Mouse (Mus musculus) thymus, adult 2 months (tissue): ENCODE results near the gene Chd3. TPM values are rescaled to one million over a fixed set of nuclear protein-coding genes. Genes with fewer than 3 reads are reported as not detected.
A peak's percentile ranks its signal among the peaks of the same experiment; 100 is the strongest.

Source experiments
- DNase-seq: peaks from one replicate; pipeline ENCODE4 v3.0.0; 2021
- H3K27ac ChIP-seq: fragments of 200-500 bp; 2 replicates; pipeline ENCODE4 v1.5.1; 2012; ENCODE audit warnings: low read length, control low read depth; ENCODE audit not compliant: control insufficient read depth, insufficient read depth
- H3K27me3 ChIP-seq: fragments of 200-500 bp; 2 replicates; pipeline ENCODE4 v1.6.1; 2012; ENCODE audit warnings: mild to moderate bottlenecking, low read length, moderate library complexity, mixed read lengths; ENCODE audit not compliant: control insufficient read depth, insufficient read depth
- H3K36me3 ChIP-seq: fragments of 200-500 bp; 2 replicates; pipeline ENCODE4 v1.6.1; 2012; ENCODE audit warnings: mild to moderate bottlenecking, low read length, moderate library complexity; ENCODE audit not compliant: control insufficient read depth, insufficient read depth
- H3K4me1 ChIP-seq: fragments of 200-500 bp; replicated peaks from 2 replicates; pipeline ENCODE4 v1.6.1; 2012; ENCODE audit warnings: low read length; ENCODE audit not compliant: control insufficient read depth, insufficient read depth
- H3K4me3 ChIP-seq: fragments of 200-500 bp; 2 replicates; pipeline ENCODE4 v1.5.1; 2012; ENCODE audit warnings: mild to moderate bottlenecking, low read length, control low read depth, moderate library complexity; ENCODE audit not compliant: control insufficient read depth, insufficient read depth
- CTCF ChIP-seq: fragments of 200-500 bp; IDR thresholded peaks from 2 replicates; pipeline ENCODE4 v1.5.1; 2012; ENCODE audit warnings: mild to moderate bottlenecking, control low read depth, low read length, moderate library complexity, borderline replicate concordance; ENCODE audit not compliant: control insufficient read depth, poor library complexity, insufficient read depth; ENCODE audit errors: extremely low read depth
- POLR2A ChIP-seq: fragments of 200-500 bp; IDR thresholded peaks from 2 replicates; pipeline ENCODE4 v1.6.1; 2012; ENCODE audit warnings: mild to moderate bottlenecking, low read length, control low read depth, moderate library complexity; ENCODE audit not compliant: control insufficient read depth, poor library complexity, insufficient read depth; ENCODE audit errors: extremely low read depth
- WGBS: fragments of 180-500 bp; shearing (Covaris S2); methylation state at CpG from one replicate; pipeline ENCODE4 v1.1.7; 2018; 5-methylcytosine and 5-hydroxymethylcytosine counted together
- polyA plus RNA-seq: library from polyadenylated mRNA; depleted of rRNA; stranded (reverse); fragments of >200 nt; gene quantifications from 2 replicates; pipeline ENCODE4 v1.2.3, GENCODE M21; 2012

Gene Chd3
- polyA plus RNA-seq, 1 experiment = 280 TPM

- TF ChIP-seq POLR2A (no peak), CTCF (no peak)
- H3K4me1 ChIP-seq = peaks cover 18% of the 10 kb centered on the region
- no peak overlapping the region for H3K27ac ChIP-seq
- H3K27me3 ChIP-seq = no peaks in the 10 kb centered on the region
- no peaks in the 10 kb centered on the region for H3K36me3 ChIP-seq
- WGBS = 97% methylated on average over 16 of the region's 16 CpGs
- DNase-seq = no peak
- no peak overlapping the region for H3K4me3 ChIP-seq
Measured at GRCm38 (mm10) chr11:69373223-69373965, 4.2 kb upstream of the Chd3 start.

GRCm38 (mm10) chr11:69372780-69373170 lies 3.6 kb upstream of the Chd3 start:
- Histone ChIP-seq H3K27me3 (no peaks in the 10 kb centered on the region), H3K36me3 (no peaks in the 10 kb centered on the region), H3K4me1 (peaks cover 24% of the 10 kb centered on the region), H3K4me3 (no peak overlapping the region), H3K27ac (no peak overlapping the region)
- DNase-seq = no peak
- TF ChIP-seq CTCF (no peak), POLR2A (no peak)
- 65% methylated on average over 3 of the region's 3 CpGs for WGBS

GRCm38 (mm10) chr11:69372056-69372779 lies 3.0 kb upstream of the Chd3 start:
- WGBS = 19% methylated on average over 12 of the region's 12 CpGs
- DNase-seq = peak; percentile 19
- Histone ChIP-seq H3K4me1 (peaks cover 29% of the 10 kb centered on the region), H3K27me3 (no peaks in the 10 kb centered on the region), H3K27ac (peak overlapping the region; percentile 62), H3K4me3 (no peak overlapping the region), H3K36me3 (no peaks in the 10 kb centered on the region)
- TF ChIP-seq CTCF (no peak), POLR2A (no peak)

GRCm38 (mm10) chr11:69371601-69372000 lies 2.4 kb upstream of the Chd3 start:
- 74% methylated on average over 12 of the region's 12 CpGs for WGBS
- TF ChIP-seq POLR2A = no peak
- no peak for TF ChIP-seq CTCF
- Histone ChIP-seq H3K4me3 (no peak overlapping the region), H3K36me3 (no peaks in the 10 kb centered on the region), H3K27me3 (no peaks in the 10 kb centered on the region), H3K27ac (peak overlapping the region; percentile 62; the same call in 1 of the 2 replicates), H3K4me1 (peaks cover 30% of the 10 kb centered on the region)
- DNase-seq = no peak

GRCm38 (mm10) chr11:69370817-69371215 lies 1.6 kb upstream of the Chd3 start:
- Histone ChIP-seq H3K27me3 (no peaks in the 10 kb centered on the region), H3K4me1 (peaks cover 35% of the 10 kb centered on the region), H3K36me3 (no peaks in the 10 kb centered on the region), H3K27ac (no peak overlapping the region; the same call in 1 of the 2 replicates), H3K4me3 (no peak overlapping the region)
- TF ChIP-seq POLR2A = no peak
- no peak for TF ChIP-seq CTCF
- no peak for DNase-seq
- WGBS = 89% methylated on average over 9 of the region's 9 CpGs

- H3K36me3 ChIP-seq = no peaks in the 10 kb centered on the region
- H3K27me3 ChIP-seq = no peaks in the 10 kb centered on the region
- DNase-seq = no peak
- TF ChIP-seq POLR2A (no peak), CTCF (no peak)
- H3K4me3 ChIP-seq = no peak overlapping the region
- 38% methylated on average over 2 of the region's 2 CpGs for WGBS
- peaks cover 39% of the 10 kb centered on the region for H3K4me1 ChIP-seq
- H3K27ac ChIP-seq = no peak overlapping the region; the same call in 1 of the 2 replicates
Measured at GRCm38 (mm10) chr11:69369990-69370816, 997 bp upstream of the Chd3 start.
